Mouse (Mus musculus) gastrocnemius, postnatal 36 days (tissue): Measurements from ENCODE around the gene Cfap97d2. TPM values are rescaled to one million over a fixed set of nuclear protein-coding genes. Genes with fewer than 3 reads are reported as not detected.
A peak's percentile ranks its signal among the peaks of the same experiment; 100 is the strongest.

Experiments
- DNase-seq, 2 experiments: peaks; one replicate each; pipeline ENCODE4 v3.0.0; 2022
- intact Hi-C: fragments of 180-260 bp; cut with DNase I; formaldehyde crosslinking; loops from one replicate; pipeline ENCODE4 v1.15.1; 2025
- long read RNA-seq, 2 experiments: library from polyadenylated mRNA; stranded (forward); transcript quantifications; one replicate each; pipeline ENCODE4 v2.0.0; 2021
- total RNA-seq, 2 experiments: library from RNA; stranded (reverse); gene quantifications; 2 replicates each; pipeline ENCODE4 v1.2.3; 2021

Cfap97d2 gene
- not detected for total RNA-seq
- long read RNA-seq, experiment 1, result 0 reads
- long read RNA-seq, experiment 2, result 0 reads

- intact Hi-C loops, result no loop called here
- DNase-seq, result peak in 1 of 2 experiments; percentile 19
Measured at GRCm38 (mm10) chr8:13705668-13706067, at the start of gene Cfap97d2. TSS of gene Cfap97d2 (plus strand) at chr8:13705889.

DNA sequence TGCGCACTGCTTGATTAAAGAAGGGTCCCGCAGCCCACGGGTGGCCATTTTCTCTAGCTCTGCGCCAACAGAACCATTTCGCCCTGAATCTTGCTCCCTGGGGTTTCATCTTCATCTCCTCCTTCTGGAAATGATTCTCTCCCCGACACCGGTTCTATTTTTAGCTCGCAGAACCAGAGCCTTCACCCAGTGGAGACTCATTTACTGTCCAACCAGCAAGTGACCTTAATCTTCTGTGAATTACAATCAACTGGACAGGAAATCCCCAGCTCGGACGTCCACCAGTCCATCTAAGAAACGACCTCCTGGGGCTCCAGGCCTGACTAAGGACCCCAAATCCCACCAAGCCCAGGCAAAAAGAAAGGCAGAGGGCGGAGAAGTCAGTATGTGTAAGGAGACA lies 48.2 kb upstream of the Cfap97d2 start:
- intact Hi-C loops, result no loop called here
- no peak for DNase-seq

GRCm38 (mm10) chr8:13660323-13660722 lies 45.4 kb upstream of the Cfap97d2 start:
- no peak for DNase-seq
- intact Hi-C loops, result no loop called here

- intact Hi-C loops, result no loop called here
- DNase-seq, result no peak
Measured at GRCm38 (mm10) chr8:13664711-13665210, 40.9 kb upstream of the Cfap97d2 start.

- DNase-seq, result no peak
- intact Hi-C loops, result no loop called here
Measured at GRCm38 (mm10) chr8:13665538-13665937, 40.2 kb upstream of the Cfap97d2 start.

DNA sequence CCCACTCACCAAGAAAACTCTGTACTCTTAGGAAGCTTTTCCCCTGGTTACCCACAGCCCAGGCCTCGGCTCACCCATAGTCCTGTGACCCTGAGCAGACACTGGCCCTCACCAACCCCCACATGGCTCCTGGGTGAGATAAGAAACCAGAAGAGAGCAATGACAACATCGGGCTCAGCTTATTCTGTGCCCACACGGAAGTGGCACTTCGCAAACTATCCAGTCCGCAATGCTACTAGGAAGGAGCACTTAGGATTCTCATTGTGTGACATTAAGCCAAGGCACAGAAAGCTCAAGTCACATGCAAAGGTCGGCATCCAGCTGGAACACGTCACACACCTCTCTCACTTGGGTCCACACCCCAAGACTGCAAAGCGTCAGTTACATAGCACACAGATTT lies 39.7 kb upstream of the Cfap97d2 start:
- intact Hi-C loops, result no loop called here

GRCm38 (mm10) chr8:13667917-13668316 lies 37.8 kb upstream of the Cfap97d2 start:
- no peak for DNase-seq
- intact Hi-C loops, result no loop called here

More for the DNA sequence above, 39.7 kb upstream of the Cfap97d2 start:
- no peak for DNase-seq

DNA sequence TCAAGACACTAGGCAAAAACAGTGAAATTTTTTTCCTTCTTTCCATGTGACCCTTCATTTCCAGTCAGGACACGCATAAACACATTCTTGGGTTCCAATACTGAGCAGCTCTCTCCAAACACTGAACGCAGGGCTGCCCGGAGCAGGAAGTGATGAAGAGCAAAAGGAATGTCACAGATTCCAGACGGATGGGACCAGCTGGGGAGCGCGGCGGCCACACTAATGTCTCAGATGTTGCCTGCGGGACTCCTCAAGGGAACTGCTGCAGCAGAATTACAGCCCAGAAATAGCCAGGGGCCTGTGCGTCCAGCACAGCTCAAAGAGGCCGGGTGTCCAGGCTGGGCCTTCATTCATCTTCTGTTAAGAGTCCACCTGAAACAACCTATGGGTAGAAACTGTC lies 37.3 kb upstream of the Cfap97d2 start:
- intact Hi-C loops, result no loop called here
- peak in 1 of 2 experiments; percentile 64 for DNase-seq

DNA sequence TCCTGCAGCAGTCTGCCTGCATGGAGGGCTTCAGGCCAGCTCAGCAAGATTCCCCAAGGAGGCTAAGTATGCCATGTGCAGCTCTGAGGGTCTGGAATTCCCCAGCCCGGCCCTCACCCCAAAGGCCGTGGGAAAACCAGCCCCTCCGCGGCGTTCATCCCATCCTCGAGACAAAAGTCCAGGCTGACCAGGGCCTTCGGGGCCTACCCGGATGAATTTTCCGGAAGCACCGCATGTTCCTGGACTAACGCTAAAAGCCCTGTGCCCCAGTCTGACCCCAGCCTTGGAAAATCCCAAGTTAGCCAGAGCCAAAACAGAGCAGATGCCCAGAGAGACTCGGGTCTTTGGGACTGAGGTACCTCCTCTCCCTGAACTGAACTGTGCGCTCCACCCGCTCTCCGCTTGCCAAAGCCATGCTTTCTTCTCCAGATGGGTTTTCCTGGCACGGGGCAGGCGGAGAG lies 35.6 kb upstream of the Cfap97d2 start:
- DNase-seq, result peak; percentile 51 to 55
- intact Hi-C loops, result no loop called here

DNA sequence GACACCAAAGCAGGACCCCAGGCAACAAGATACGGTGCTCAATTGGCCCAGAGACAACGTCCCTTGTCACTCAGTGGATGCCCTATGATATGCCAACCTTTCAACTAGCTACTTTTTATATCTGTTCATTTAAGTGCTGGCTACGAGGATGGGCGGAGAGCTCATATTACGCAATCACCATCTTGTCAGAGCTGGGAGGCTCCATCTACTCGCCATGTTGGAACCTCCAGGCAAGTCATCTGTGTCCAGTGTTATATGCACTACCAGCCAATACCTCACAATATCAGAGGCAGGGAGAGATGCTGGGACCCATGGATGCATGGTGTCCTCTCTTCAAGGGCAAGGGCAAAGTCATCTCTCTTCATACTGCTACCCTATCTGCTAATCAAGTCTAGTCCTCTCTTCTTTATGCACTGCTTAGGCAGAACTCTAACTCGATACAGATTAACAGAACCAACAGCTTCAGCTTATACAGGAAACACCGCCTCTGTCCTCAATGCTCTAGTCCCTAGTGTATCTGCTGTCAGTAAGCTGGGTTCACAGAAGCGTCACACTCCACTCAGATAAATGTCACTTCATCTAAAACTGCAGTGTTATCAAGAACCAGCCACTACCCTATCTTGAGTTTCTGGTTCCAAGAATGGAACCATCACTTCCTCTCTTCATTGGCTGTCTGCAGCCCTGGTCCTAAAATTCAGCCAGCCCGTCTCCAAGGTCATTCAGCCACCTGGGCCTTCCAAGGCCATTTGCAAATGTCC lies 34.3 kb upstream of the Cfap97d2 start:
- DNase-seq, result no peak
- intact Hi-C loops, result no loop called here

- intact Hi-C loops, result no loop called here
- DNase-seq, result peak in 1 of 2 experiments; percentile 44
Measured at GRCm38 (mm10) chr8:13673215-13673614, 32.5 kb upstream of the Cfap97d2 start.

GRCm38 (mm10) chr8:13674294-13675010 lies 31.2 kb upstream of the Cfap97d2 start:
- peak in 1 of 2 experiments; percentile 22 for DNase-seq
- intact Hi-C loops, result loop anchor here (5.0 kb wide), 1 partner anchor 72 kb away; no protein-coding TSS in a partner anchor

GRCm38 (mm10) chr8:13675121-13675520 lies 30.6 kb upstream of the Cfap97d2 start:
- DNase-seq, result no peak
- intact Hi-C loops, result loop anchor here (5.0 kb wide), 1 partner anchor 73 kb away; no protein-coding TSS in a partner anchor

DNA sequence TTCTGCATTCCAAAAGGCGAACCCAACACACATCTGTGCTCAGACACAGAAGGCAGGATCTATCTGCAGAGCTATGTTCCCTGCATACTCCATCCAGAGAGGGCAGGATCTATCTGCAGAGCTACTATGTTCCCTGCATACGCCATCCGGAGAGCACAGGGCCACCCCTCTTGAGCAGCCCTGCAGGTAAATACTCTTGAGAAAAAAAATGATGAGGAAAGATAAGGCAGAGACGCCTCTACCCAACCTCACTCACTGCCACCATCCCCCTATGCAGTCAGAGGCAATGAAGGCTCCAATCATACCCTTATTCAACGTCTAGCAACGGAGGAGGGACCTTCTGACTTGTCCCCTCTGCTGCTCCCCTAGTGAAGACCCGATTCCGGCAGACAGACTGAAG lies 30.2 kb upstream of the Cfap97d2 start:
- intact Hi-C loops, result loop anchor here (5.0 kb wide), 1 partner anchor 73 kb away; no protein-coding TSS in a partner anchor
- no peak for DNase-seq

- DNase-seq, result peak; percentile 60 to 64
- intact Hi-C loops, result loop anchor here (5.0 kb wide), 1 partner anchor 74 kb away; no protein-coding TSS in a partner anchor
Measured at GRCm38 (mm10) chr8:13676302-13676700, 29.4 kb upstream of the Cfap97d2 start.

DNA sequence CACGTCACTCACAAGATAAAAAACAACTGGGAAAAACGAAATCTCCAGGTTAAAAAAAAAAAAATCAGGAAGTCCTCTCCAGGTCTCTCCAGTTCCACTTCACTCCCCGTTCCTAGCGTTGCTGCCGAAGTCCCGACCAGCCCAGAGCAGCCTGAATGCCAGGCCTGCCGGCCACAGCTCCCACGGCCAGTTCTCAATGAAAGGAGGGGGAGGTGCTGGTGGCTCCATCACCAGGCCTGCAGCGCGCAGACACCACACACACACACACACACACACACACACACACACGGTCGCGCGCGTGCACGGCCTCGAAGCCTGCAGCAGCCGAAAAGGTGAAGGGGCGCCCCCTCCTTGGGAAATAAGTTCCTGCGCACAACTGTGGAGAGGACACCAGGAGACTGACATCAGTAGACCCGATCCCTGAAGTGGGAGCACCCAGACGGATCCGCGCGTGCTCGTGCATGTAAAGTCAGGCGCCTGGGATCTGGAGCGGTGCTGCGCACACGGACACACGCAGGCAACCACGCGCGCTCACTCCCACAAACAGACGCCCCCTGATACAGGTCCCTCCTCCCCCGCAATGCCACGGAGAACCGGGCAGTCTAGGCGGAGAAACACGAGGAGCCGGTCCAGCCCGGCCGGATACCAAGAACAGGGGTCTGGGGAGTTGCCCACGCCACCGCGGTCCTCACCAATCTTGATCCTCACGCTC lies 28.8 kb upstream of the Cfap97d2 start:
- intact Hi-C loops, result loop anchor here (5.0 kb wide), 1 partner anchor 75 kb away; no protein-coding TSS in a partner anchor
- DNase-seq, result peak; percentile 50 to 59

- peak; percentile 86 to 95 for DNase-seq
- intact Hi-C loops, result loop anchor here (5.0 kb wide), 1 partner anchor 75 kb away; no protein-coding TSS in a partner anchor
Measured at GRCm38 (mm10) chr8:13677413-13677883, 28.2 kb upstream of the Cfap97d2 start, which contains the start of gene Rasa3. TSS of gene Rasa3 (minus strand) at chr8:13677603.

DNA sequence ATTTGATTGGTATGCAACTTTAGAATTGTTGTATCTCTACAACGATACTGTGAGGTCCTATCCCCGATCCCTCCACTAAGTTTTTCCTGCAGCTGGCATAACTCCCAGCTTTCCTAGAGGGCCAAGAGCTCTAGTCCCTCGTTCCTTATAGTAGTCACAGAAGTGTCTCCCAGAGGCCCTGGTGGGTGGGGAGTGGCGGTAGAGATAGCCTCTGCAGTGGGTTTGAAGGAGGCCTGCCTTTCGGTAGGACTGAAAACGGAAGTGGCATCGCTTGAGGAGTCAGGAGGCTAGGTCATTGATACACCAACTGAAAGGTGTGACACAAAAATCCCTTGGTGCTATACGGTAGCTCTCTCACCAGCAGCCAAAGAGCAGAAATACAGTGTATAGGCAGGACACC lies 27.5 kb upstream of the Cfap97d2 start:
- DNase-seq, result no peak
- intact Hi-C loops, result loop anchor here (5.0 kb wide), 1 partner anchor 76 kb away; no protein-coding TSS in a partner anchor

- intact Hi-C loops, result no loop called here
- no peak for DNase-seq
Measured at GRCm38 (mm10) chr8:13684131-13684530, 21.6 kb upstream of the Cfap97d2 start.
